Mouse (Mus musculus) cerebellum, adult 2 months (tissue): ENCODE measurements at regions not wholly inside any gene's neighbourhood (a gene's known extent, or its start where the extent isn't known, plus 50 kb on each side); places are given as distances from the start of the nearest gene placed in this dataset.

ENCODE experiments used
- CTCF ChIP-seq: fragments of 200-500 bp; IDR thresholded peaks from 2 replicates; pipeline ENCODE4 v1.5.1; 2011; ENCODE audit warnings: low read depth, mild to moderate bottlenecking, control low read depth, low read length, moderate library complexity, borderline replicate concordance; ENCODE audit not compliant: insufficient read depth
- POLR2A ChIP-seq: fragments of 200-500 bp; IDR thresholded peaks from 2 replicates; pipeline ENCODE4 v1.6.1; 2011; ENCODE audit warnings: low read length, control low read depth, borderline replicate concordance; ENCODE audit not compliant: insufficient read depth

DNA sequence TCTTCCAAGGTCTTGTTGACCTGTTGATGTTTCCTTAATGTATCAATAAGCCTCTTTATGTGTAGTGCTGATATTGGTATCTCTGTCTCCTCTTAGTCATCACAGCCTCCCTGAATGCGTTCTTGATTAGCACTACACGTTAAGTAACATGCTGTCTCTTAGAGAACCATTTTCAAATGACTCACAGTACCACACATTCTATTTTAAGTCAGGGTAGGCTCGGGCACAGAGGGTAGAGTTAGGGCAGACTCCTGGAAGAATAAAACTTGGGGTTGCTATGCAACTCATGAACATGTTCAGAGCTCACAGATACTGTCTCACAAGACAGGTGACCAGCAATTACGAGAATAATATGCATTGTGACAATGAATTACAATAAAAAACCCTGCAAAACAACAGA, 320.1 kb upstream of the Sdr16c6 start:
- TF ChIP-seq CTCF (no peak), POLR2A (no peak)
